10 mouse cellular contexts compared by ENCODE assay signal in the genomic region with DNA sequence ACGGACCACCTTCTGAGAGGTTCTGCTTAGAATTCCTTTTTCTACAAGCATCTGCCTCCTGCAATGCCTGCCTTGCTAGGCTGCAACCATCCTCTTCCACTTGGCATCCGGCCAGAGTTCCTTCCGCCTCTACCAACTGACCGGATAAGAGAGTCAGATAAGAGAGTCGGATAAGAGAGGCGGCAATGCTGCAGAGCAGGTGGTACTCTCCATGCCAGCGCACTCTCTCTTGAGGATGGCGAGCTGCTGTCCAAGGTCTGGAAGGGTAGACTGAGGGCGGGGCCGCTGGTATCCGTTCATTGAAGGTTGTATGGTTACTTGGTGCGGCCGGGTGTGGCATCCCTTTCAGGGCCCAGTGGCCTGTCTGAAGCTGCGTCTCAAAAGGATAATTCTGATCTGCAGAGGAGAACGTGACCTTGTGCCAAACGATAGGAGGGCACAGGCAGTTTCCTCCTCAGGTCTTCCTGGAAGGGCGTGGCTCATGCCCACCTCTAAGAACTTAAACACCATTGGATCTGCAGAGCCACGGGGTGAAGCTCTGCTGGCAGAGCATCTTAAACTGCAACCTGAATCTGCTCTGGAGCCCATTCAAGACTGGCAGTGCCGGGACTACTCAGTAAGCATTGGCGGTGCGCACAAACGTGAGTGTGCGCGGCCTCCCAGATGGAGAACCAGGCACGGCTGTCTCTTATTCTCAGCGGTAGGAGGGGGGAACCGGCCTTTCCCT. TPM values are rescaled to one million over a fixed set of nuclear protein-coding genes. Genes with fewer than 3 reads are reported as not detected.
A peak's percentile ranks its signal among the peaks of the same experiment; 100 is the strongest.
DNase-seq lines count a peak whose midpoint lies in the region; ATAC-seq and TF ChIP-seq lines count a peak whose summit lies in the region.
"Had no signal": no experiment of that assay in that cellular context is flagged by ENCODE, and none has a peak within 500 bp of the region (broad histone marks: within the 10 kb centered on the region; RNA-seq: fewer than 3 reads in every experiment).

No protein-coding gene starts in this region.

- 51% methylated on average over 27 of the region's 27 CpGs for WGBS in forebrain, postnatal 0 days
- 51% methylated on average over 27 of the region's 27 CpGs for WGBS in neural tube, embryonic 13.5 days

- intact Hi-C loops in left cerebral cortex, adult 2 months (cut with DNase I), result no loop called here

- no peak for TF ChIP-seq CTCF in left cerebral cortex, adult 2 months (IDR thresholded peaks at IDR 0.05)
- no peak for TF ChIP-seq CTCF in forebrain, postnatal 0 days (IDR thresholded peaks at IDR 0.05; ENCODE audit: low read depth)

- H3K27me3 ChIP-seq in forebrain, postnatal 0 days (ENCODE audit: insufficient read depth, low read length), result no peaks in the 10 kb centered on the region
- peaks cover 4% of the 10 kb centered on the region; the same call in 1 of the 2 replicates for H3K27me3 ChIP-seq in neural tube, embryonic 13.5 days

- peak overlapping the region; percentile 1; the same call in 1 of the 2 replicates for H3K4me3 ChIP-seq in left cerebral cortex, adult 2 months
- H3K4me3 ChIP-seq in forebrain, postnatal 0 days (ENCODE audit: low read depth, low read length), result 0 out of 2 replicates have a peak overlapping the region, but pooled peaks have one; percentile 3
- H3K4me3 ChIP-seq in neural tube, embryonic 13.5 days, result 0 out of 2 replicates have a peak overlapping the region, but pooled peaks have one; percentile 2

- H3K9me3 ChIP-seq in forebrain, postnatal 0 days (ENCODE audit: low read length), result no peaks in the 10 kb centered on the region
- H3K9me3 ChIP-seq in neural tube, embryonic 13.5 days, result no peaks in the 10 kb centered on the region

- no peak for DNase-seq in left cerebral cortex, adult 2 months (ENCODE audit: extremely low spot score in 1 of 2, low spot score in 2 of 2)
- no peak for DNase-seq in left cerebral cortex, adult 11 months (ENCODE audit: low spot score)
- DNase-seq in c-Kit-positive CD71-positive TER-119-negative erythroid progenitor cells, embryonic 14.5 days (ENCODE audit: low read depth), result peak; percentile 7
- peak; percentile 43 for DNase-seq in forebrain, postnatal 0 days
- DNase-seq in embryo, embryonic 10.5 days (ENCODE audit: low spot score), result no peak
- DNase-seq in urinary bladder, postnatal 10 days (ENCODE audit: low spot score), result no peak
- DNase-seq: adrenal gland, postnatal 10 days; thymus, adult 2 months had no signal

- H3K4me2 ChIP-seq in forebrain, postnatal 0 days (ENCODE audit: low read depth), result peak overlapping the region; percentile 38
- peak overlapping the region; percentile 34 for H3K4me2 ChIP-seq in neural tube, embryonic 13.5 days

- peak; percentile 60 for ATAC-seq in forebrain, postnatal 0 days
- 0 out of 2 replicates have a peak, but pooled peaks have one; percentile 4 for ATAC-seq in neural tube, embryonic 13.5 days (ENCODE audit: low read depth)

- H3K36me3 ChIP-seq in forebrain, postnatal 0 days (ENCODE audit: insufficient read depth), result peaks cover 18% of the 10 kb centered on the region
- H3K36me3 ChIP-seq in neural tube, embryonic 13.5 days, result peaks cover 21% of the 10 kb centered on the region

- H3K4me1 ChIP-seq in forebrain, postnatal 0 days (ENCODE audit: insufficient read depth), result peaks cover 4% of the 10 kb centered on the region; the same call in 1 of the 2 replicates
- peaks cover 16% of the 10 kb centered on the region for H3K4me1 ChIP-seq in neural tube, embryonic 13.5 days (replicated peaks)

- peak overlapping the region; percentile 33 for H3K9ac ChIP-seq in forebrain, postnatal 0 days
- peak overlapping the region; percentile 49 for H3K9ac ChIP-seq in neural tube, embryonic 13.5 days

- peak overlapping the region; percentile 28; the same call in 1 of the 2 replicates for H3K27ac ChIP-seq in left cerebral cortex, adult 2 months
- H3K27ac ChIP-seq in forebrain, postnatal 0 days (ENCODE audit: low read depth, low read length), result peak overlapping the region; percentile 29; the same call in 1 of the 2 replicates
- H3K27ac ChIP-seq in neural tube, embryonic 13.5 days (replicated peaks), result peak overlapping the region; percentile 18; the same call in 1 of the 2 replicates

RNA-seq across cellular contexts. Expression of gene Fitm2, which starts 13.7 kb away (rescaled TPM):
- 10 to 100 TPM; 19.2 to 20.2 TPM for total RNA-seq in left cerebral cortex, adult 2 months (2021)
- 16.2 and 25.8 TPM in 2 replicates for total RNA-seq in forebrain, postnatal 0 days (2014; rRNA removed)
- 8.9 and 11.7 TPM in 2 replicates for polyA plus RNA-seq in forebrain, postnatal 0 days (2015; fragmentation: Nextera tagmentation; extraction: Ambion mirVana)
- 15.0 and 16.5 TPM in 2 replicates for polyA plus RNA-seq in neural tube, embryonic 13.5 days (2015; fragmentation: Nextera tagmentation; extraction: Ambion mirVana)

RNA-seq across cellular contexts. Expression of gene Gdap1l1, which starts 20.4 kb away (rescaled TPM):
- total RNA-seq in left cerebral cortex, adult 2 months (2021), result 10 to 100 TPM; 67.7 to 70.7 TPM
- total RNA-seq in forebrain, postnatal 0 days (2014; rRNA removed), result 95.2 and 106 TPM in 2 replicates
- polyA plus RNA-seq in forebrain, postnatal 0 days (2015; fragmentation: Nextera tagmentation; extraction: Ambion mirVana), result 123 and 134 TPM in 2 replicates
- 115 and 117 TPM in 2 replicates for polyA plus RNA-seq in neural tube, embryonic 13.5 days (2015; fragmentation: Nextera tagmentation; extraction: Ambion mirVana)

RNA-seq across cellular contexts. Expression of gene R3hdml, which starts 33.4 kb away (rescaled TPM):
- not detected for total RNA-seq in left cerebral cortex, adult 2 months (2021)
- total RNA-seq in forebrain, postnatal 0 days (2014; rRNA removed), result 0.85 and 1.1 TPM in 2 replicates
- 0.56 and 0.60 TPM in 2 replicates for polyA plus RNA-seq in forebrain, postnatal 0 days (2015; fragmentation: Nextera tagmentation; extraction: Ambion mirVana)
- polyA plus RNA-seq in neural tube, embryonic 13.5 days (2015; fragmentation: Nextera tagmentation; extraction: Ambion mirVana), result not detected in 2 replicates
- total RNA-seq: adrenal gland, postnatal 10 days; left cerebral cortex, adult 18-20 months had no signal

RNA-seq across cellular contexts. Expression of gene Oser1, which starts 34.2 kb away (rescaled TPM):
- 10 to 100 TPM; 20.7 to 23.8 TPM for total RNA-seq in left cerebral cortex, adult 2 months (2021)
- total RNA-seq in forebrain, postnatal 0 days (2014; rRNA removed), result 25.2 and 26.6 TPM in 2 replicates
- 52.4 and 57.3 TPM in 2 replicates for polyA plus RNA-seq in forebrain, postnatal 0 days (2015; fragmentation: Nextera tagmentation; extraction: Ambion mirVana)
- 74.5 and 83.4 TPM in 2 replicates for polyA plus RNA-seq in neural tube, embryonic 13.5 days (2015; fragmentation: Nextera tagmentation; extraction: Ambion mirVana)

RNA-seq across cellular contexts. Expression of gene Hnf4a, which starts 47.9 kb away (rescaled TPM):
- total RNA-seq in left cerebral cortex, adult 2 months (2021), result not detected
- total RNA-seq in forebrain, postnatal 0 days (2014; rRNA removed), result not detected in 2 replicates
- polyA plus RNA-seq in forebrain, postnatal 0 days (2015; fragmentation: Nextera tagmentation; extraction: Ambion mirVana), result not detected in 2 replicates
- not detected in 2 replicates for polyA plus RNA-seq in neural tube, embryonic 13.5 days (2015; fragmentation: Nextera tagmentation; extraction: Ambion mirVana)
- total RNA-seq: left cerebral cortex, adult 18-20 months had no signal

Comparison
In these comparisons a context has a peak if more than half of its experiments do, and no peak if none do; other contexts are left out.
1. DNase-seq: peak in c-Kit-positive CD71-positive TER-119-negative erythroid progenitor cells, embryonic 14.5 days (single experiment) and forebrain, postnatal 0 days (single experiment); none in left cerebral cortex, adult 2 months (0 of 2), left cerebral cortex, adult 11 months (single experiment), embryo, embryonic 10.5 days (single experiment) and urinary bladder, postnatal 10 days (single experiment).
2. Peak in every context shown above with its lines, with median percentiles within 50 percentile points of each other: H3K27ac ChIP-seq and H3K4me3 ChIP-seq.